Mouse (Mus musculus): ENCODE results near the gene Pard3b.

- TF ChIP-seq KAT2A (IDR thresholded peaks at IDR 0.05; ENCODE audit: insufficient replicate concordance, low read length) (no peak), CTCF (conservative IDR thresholded peaks at IDR 0.05 in 1 of 2, IDR thresholded peaks at IDR 0.05 in 1 of 2; ENCODE audit: low read depth in 2 of 2, low read length in 2 of 2) (no peak)
These were observed 940.6 kb downstream of the Pard3b start for GRCm38 (mm10) chr1:62579024-62579765.
